Comparison of ENCODE assay signal across 22 mouse cellular contexts in genomic region chr17:34740280-34740679, GRCm38 (mm10). TPM values are rescaled to one million over a fixed set of nuclear protein-coding genes. Genes with fewer than 3 reads are reported as not detected.
DNase-seq lines count a peak whose midpoint lies in the region; ATAC-seq and TF ChIP-seq lines count a peak whose summit lies in the region.
"Had no signal": no experiment of that assay in that cellular context is flagged by ENCODE, and none has a peak within 500 bp of the region (broad histone marks: within the 10 kb centered on the region; RNA-seq: fewer than 3 reads in every experiment).

No protein-coding gene starts in this region.

- H3K9ac ChIP-seq in heart, embryonic 11.5 days (ENCODE audit: low read depth, low read length) = no peak overlapping the region
- H3K9ac ChIP-seq: embryonic facial prominence, embryonic 13.5 days; forebrain, embryonic 13.5 days; heart, embryonic 15.5 days had no signal

- DNase-seq in heart, adult 11 months = peak; percentile 89
- no peak for DNase-seq in testis, postnatal 14 days (ENCODE audit: low spot score)
- peak; percentile 60 for DNase-seq in adrenal gland, postnatal 14 days
- DNase-seq in limb, embryonic 10.5 days (ENCODE audit: low spot score) = peak; percentile 18
- no peak for DNase-seq in hindbrain, embryonic 10.5 days (ENCODE audit: low spot score)
- DNase-seq in spleen, postnatal 10 days (ENCODE audit: low spot score in 2 of 2) = no peak
- DNase-seq: cerebellum, adult 11-12 months; cerebellum, adult 9-10 months; cerebellum, postnatal 36 days; gastrocnemius, adult 2 months; gastrocnemius, postnatal 25 days had no signal

- TF ChIP-seq POLR2A in testis, adult 2 months (IDR thresholded peaks at IDR 0.05; ENCODE audit: control insufficient read depth, low read depth, low read length) = no peak

- H3K9me3 ChIP-seq in heart, embryonic 11.5 days (replicated peaks; ENCODE audit: control insufficient read depth, low read length) = no peaks in the 10 kb centered on the region
- no peaks in the 10 kb centered on the region for H3K9me3 ChIP-seq in limb, embryonic 10.5 days (replicated peaks)
- H3K9me3 ChIP-seq in hindbrain, embryonic 10.5 days = no peaks in the 10 kb centered on the region
- H3K9me3 ChIP-seq: embryonic facial prominence, embryonic 13.5 days; forebrain, embryonic 13.5 days; G1E; heart, embryonic 15.5 days had no signal

- no peak overlapping the region for H3K4me3 ChIP-seq in heart, embryonic 11.5 days (ENCODE audit: low read depth, low read length)
- peak overlapping the region; percentile 60 for H3K4me3 ChIP-seq in testis, adult 2 months (ENCODE audit: control insufficient read depth, low read depth, low read length)
- H3K4me3 ChIP-seq in limb, embryonic 10.5 days = no peak overlapping the region
- no peak overlapping the region for H3K4me3 ChIP-seq in hindbrain, embryonic 10.5 days
- H3K4me3 ChIP-seq: embryonic facial prominence, embryonic 13.5 days; forebrain, embryonic 13.5 days; gastrocnemius, adult 2 months; heart, embryonic 15.5 days had no signal

- no peak for ATAC-seq in heart, embryonic 11.5 days (replicated peaks; ENCODE audit: insufficient number of reproducible peaks, low FRiP score, low TSS enrichment)
- ATAC-seq: forebrain, embryonic 13.5 days; hindbrain, embryonic 16.5 days; inflammation-experienced regulatory T-cells, adult 6 months; intestine, postnatal 0 days had no signal

- 74% methylated on average over 4 of the region's 4 CpGs for WGBS in heart, embryonic 11.5 days (ENCODE audit: insufficient replicate concordance)
- WGBS in limb, embryonic 10.5 days = 84% methylated on average over 4 of the region's 4 CpGs
- WGBS in hindbrain, embryonic 10.5 days = 81% methylated on average over 4 of the region's 4 CpGs

- H3K27ac ChIP-seq in heart, embryonic 11.5 days (ENCODE audit: low read depth, low read length) = no peak overlapping the region
- H3K27ac ChIP-seq in testis, adult 2 months (ENCODE audit: control insufficient read depth, insufficient read depth, low read depth, low read length) = no peak overlapping the region
- no peak overlapping the region for H3K27ac ChIP-seq in limb, embryonic 10.5 days
- H3K27ac ChIP-seq in hindbrain, embryonic 10.5 days = no peak overlapping the region
- H3K27ac ChIP-seq: embryonic facial prominence, embryonic 13.5 days; forebrain, embryonic 13.5 days; gastrocnemius, adult 2 months; heart, embryonic 15.5 days had no signal

- no peak overlapping the region for H3K4me2 ChIP-seq in heart, embryonic 11.5 days
- H3K4me2 ChIP-seq: embryonic facial prominence, embryonic 13.5 days; forebrain, embryonic 13.5 days; heart, embryonic 15.5 days had no signal

- H3K27me3 ChIP-seq in heart, embryonic 11.5 days (ENCODE audit: control insufficient read depth, insufficient read depth, low read length) = no peaks in the 10 kb centered on the region; the same call in 1 of the 2 replicates
- no peaks in the 10 kb centered on the region for H3K27me3 ChIP-seq in testis, adult 2 months (ENCODE audit: control insufficient read depth, insufficient read depth, low read length)
- peaks cover 12% of the 10 kb centered on the region; the same call in 1 of the 2 replicates for H3K27me3 ChIP-seq in limb, embryonic 10.5 days (ENCODE audit: low read depth, poor library complexity, severe bottlenecking)
- peaks cover 11% of the 10 kb centered on the region for H3K27me3 ChIP-seq in hindbrain, embryonic 10.5 days (ENCODE audit: insufficient read depth, poor library complexity, severe bottlenecking)
- H3K27me3 ChIP-seq: forebrain, embryonic 13.5 days; heart, embryonic 15.5 days had no signal

- no peaks in the 10 kb centered on the region for H3K36me3 ChIP-seq in heart, embryonic 11.5 days (ENCODE audit: control insufficient read depth, insufficient read depth, low read length)
- H3K36me3 ChIP-seq in testis, adult 2 months (ENCODE audit: control insufficient read depth, insufficient read depth, low read length) = no peaks in the 10 kb centered on the region
- no peaks in the 10 kb centered on the region for H3K36me3 ChIP-seq in limb, embryonic 10.5 days
- no peaks in the 10 kb centered on the region for H3K36me3 ChIP-seq in hindbrain, embryonic 10.5 days
- H3K36me3 ChIP-seq: embryonic facial prominence, embryonic 13.5 days; G1E; heart, embryonic 15.5 days had no signal

- H3K4me1 ChIP-seq in heart, embryonic 11.5 days (ENCODE audit: control insufficient read depth, insufficient read depth, low read length) = no peaks in the 10 kb centered on the region
- H3K4me1 ChIP-seq in testis, adult 2 months (ENCODE audit: control insufficient read depth, insufficient read depth, low read length) = peaks cover 4% of the 10 kb centered on the region
- no peaks in the 10 kb centered on the region for H3K4me1 ChIP-seq in limb, embryonic 10.5 days
- H3K4me1 ChIP-seq in hindbrain, embryonic 10.5 days (replicated peaks) = no peaks in the 10 kb centered on the region
- H3K4me1 ChIP-seq: embryonic facial prominence, embryonic 13.5 days; forebrain, embryonic 13.5 days; heart, embryonic 15.5 days had no signal

- TF ChIP-seq CTCF in testis, adult 2 months (IDR thresholded peaks at IDR 0.05; ENCODE audit: control insufficient read depth, insufficient read depth, insufficient replicate concordance, low read depth, low read length) = no peak

RNA-seq across cellular contexts. Expression of gene C4b, which starts 3.4 kb away (rescaled TPM):
- not detected in 2 replicates for polyA plus RNA-seq in heart, embryonic 11.5 days (2014; fragmentation: Nextera tagmentation; extraction: Ambion mirVana)
- 15.0 and 17.6 TPM in 2 replicates for polyA plus RNA-seq in testis, adult 2 months (2012; rRNA removed)
- 110 and 152 TPM in 2 replicates for total RNA-seq in adrenal gland, postnatal 14 days (2021)
- not detected in 2 replicates for polyA plus RNA-seq in limb, embryonic 10.5 days (2016; fragmentation: Nextera tagmentation; extraction: Ambion mirVana)
- not detected in 2 replicates for polyA plus RNA-seq in hindbrain, embryonic 10.5 days (2016; fragmentation: Nextera tagmentation; extraction: Ambion mirVana)
- total RNA-seq: granulocyte monocyte progenitor cell, adult 5-6 weeks had no signal
- polyA plus RNA-seq: embryonic facial prominence, embryonic 13.5 days; forebrain, embryonic 13.5 days; G1E; hindbrain, embryonic 11.5 days had no signal

Comparison
In these comparisons a context has a peak if more than half of its experiments do, and no peak if none do; other contexts are left out.
1. DNase-seq: peak in heart, adult 11 months (single experiment), adrenal gland, postnatal 14 days (single experiment) and limb, embryonic 10.5 days (single experiment); none in testis, postnatal 14 days (single experiment), hindbrain, embryonic 10.5 days (single experiment) and spleen, postnatal 10 days (0 of 2).
2. RNA of gene C4b, which starts 3.4 kb away (polyA plus RNA-seq): 15.0 to 17.6 TPM in testis, adult 2 months; not detected in heart, embryonic 11.5 days, not detected in limb, embryonic 10.5 days and not detected in hindbrain, embryonic 10.5 days; every median in the first group is over 10 times any median in the second.